Mouse (Mus musculus) CH12.LX (cell line): Measurements from ENCODE around the gene Eef1g. TPM values are rescaled to one million over a fixed set of nuclear protein-coding genes. Genes with fewer than 3 reads are reported as not detected.

ENCODE experiments used
- DNase-seq: peaks from one replicate; pipeline ENCODE4 v3.0.0-alpha.2; 2013; ENCODE audit errors: extremely low read depth
- H3K27ac ChIP-seq: 2 replicates; pipeline ENCODE4 v1.5.1; 2012; ENCODE audit warnings: low read depth, mild to moderate bottlenecking, control low read depth, moderate library complexity; ENCODE audit not compliant: insufficient read depth
- H3K27me3 ChIP-seq: replicated peaks from 2 replicates; pipeline ENCODE3; 2012; ENCODE audit warnings: inconsistent platforms
- H3K36me3 ChIP-seq, 2 experiments: replicated peaks in 1 of 2; 2 replicates each; pipeline versions ENCODE3 to v1.6.1; 2012; ENCODE audit warnings: inconsistent platforms in 1 of 2, low read length in 1 of 2, mild to moderate bottlenecking in 1 of 2, mixed read lengths in 1 of 2, moderate library complexity in 1 of 2; ENCODE audit not compliant: control insufficient read depth in 1 of 2, insufficient read depth in 1 of 2
- H3K4me1 ChIP-seq, 2 experiments: 2 replicates each; pipeline ENCODE4 v1.6.1; 2012; ENCODE audit warnings: inconsistent platforms in 1 of 2, moderate library complexity in 1 of 2; ENCODE audit not compliant: insufficient read depth in 2 of 2, control insufficient read depth in 1 of 2
- H3K4me2 ChIP-seq: 2 replicates; pipeline ENCODE4 v1.6.1; 2012; ENCODE audit warnings: low read depth, mild to moderate bottlenecking, control low read depth; ENCODE audit not compliant: poor library complexity, insufficient read depth, severe bottlenecking
- H3K4me3 ChIP-seq, 3 experiments: fragments of 150-350 bp in 1 of 3; sonication (generic) in 1 of 3; replicated peaks in 1 of 3; 2 replicates each; pipeline versions ENCODE3 to v1.5.1; 2011 to 2012; ENCODE audit warnings: low read depth in 2 of 3, low read length in 2 of 3, mild to moderate bottlenecking in 2 of 3, moderate library complexity in 2 of 3, control low read depth in 1 of 3, improper control_type of control experiment in 1 of 3, inconsistent platforms in 1 of 3, mixed read lengths in 1 of 3; ENCODE audit not compliant: poor library complexity in 1 of 3
- H3K79me2 ChIP-seq: replicated peaks from 2 replicates; pipeline ENCODE4 v1.6.1; 2012; ENCODE audit warnings: mild to moderate bottlenecking, moderate library complexity; ENCODE audit not compliant: control insufficient read depth, poor library complexity, insufficient read depth, severe bottlenecking; ENCODE audit errors: extremely low read depth
- H3K9ac ChIP-seq: 2 replicates; pipeline ENCODE4 v1.6.1; 2012; ENCODE audit warnings: low read depth, mild to moderate bottlenecking, control low read depth, moderate library complexity; ENCODE audit not compliant: insufficient read depth
- H3K9me3 ChIP-seq: replicated peaks from 2 replicates; pipeline ENCODE3; 2012; ENCODE audit warnings: low read length, inconsistent platforms, mixed read lengths
- CHD1 ChIP-seq: IDR thresholded peaks from 2 replicates; pipeline ENCODE4 v1.6.1; 2012; ENCODE audit warnings: low read depth, low read length, improper control_type of control experiment, inconsistent platforms
- CTCF ChIP-seq, 2 experiments: IDR thresholded peaks in 1 of 2; conservative IDR thresholded peaks in 1 of 2; 2 replicates each; pipeline ENCODE4 v1.5.1; 2011 to 2012; ENCODE audit warnings: low read depth in 2 of 2, low read length in 2 of 2, improper control_type of control experiment in 1 of 2, inconsistent platforms in 1 of 2, mild to moderate bottlenecking in 1 of 2, moderate library complexity in 1 of 2
- E2F4 ChIP-seq: IDR thresholded peaks from 2 replicates; pipeline ENCODE4 v1.6.1; 2011; ENCODE audit warnings: low read depth, low read length, improper control_type of control experiment; ENCODE audit not compliant: insufficient replicate concordance
- ELF1 ChIP-seq: IDR thresholded peaks from 2 replicates; pipeline ENCODE4 v1.6.1; 2014; ENCODE audit warnings: low read depth, mild to moderate bottlenecking, inconsistent platforms, low read length, improper control_type of control experiment
- EP300 ChIP-seq: IDR thresholded peaks from 2 replicates; pipeline ENCODE4 v1.6.1; 2011; ENCODE audit warnings: low read length, improper control_type of control experiment
- ETS1 ChIP-seq: conservative IDR thresholded peaks from 2 replicates; pipeline ENCODE4 v1.6.1; 2012; ENCODE audit warnings: low read depth, mild to moderate bottlenecking, inconsistent platforms, low read length, improper control_type of control experiment, moderate library complexity
- GABPA ChIP-seq: IDR thresholded peaks from 2 replicates; pipeline ENCODE4 v1.6.1; 2012; ENCODE audit warnings: low read depth, low read length, improper control_type of control experiment, inconsistent platforms; ENCODE audit not compliant: insufficient replicate concordance
- HCFC1 ChIP-seq: IDR thresholded peaks from 2 replicates; pipeline ENCODE4 v1.6.1; 2012; ENCODE audit warnings: low read depth, mild to moderate bottlenecking, inconsistent platforms, low read length, improper control_type of control experiment
- JUN ChIP-seq: IDR thresholded peaks from 2 replicates; pipeline ENCODE4 v1.6.1; 2011; ENCODE audit warnings: low read depth, mild to moderate bottlenecking, low read length, improper control_type of control experiment, moderate library complexity; ENCODE audit not compliant: insufficient read depth
- JUND ChIP-seq: conservative IDR thresholded peaks from 2 replicates; pipeline ENCODE4 v1.6.1; 2011; ENCODE audit warnings: low read depth, low read length, improper control_type of control experiment
- KAT2A ChIP-seq: IDR thresholded peaks from 2 replicates; pipeline ENCODE4 v1.6.1; 2012; ENCODE audit warnings: low read length, improper control_type of control experiment, inconsistent platforms; ENCODE audit not compliant: insufficient replicate concordance
- MAX ChIP-seq: IDR thresholded peaks from 2 replicates; pipeline ENCODE4 v1.6.1; 2011; ENCODE audit warnings: low read length, improper control_type of control experiment
- MAZ ChIP-seq: IDR thresholded peaks from 2 replicates; pipeline ENCODE4 v1.6.1; 2012; ENCODE audit warnings: low read depth, mild to moderate bottlenecking, inconsistent platforms, low read length, improper control_type of control experiment, moderate library complexity
- MEF2A ChIP-seq: IDR thresholded peaks from 2 replicates; pipeline ENCODE4 v1.6.1; 2014; ENCODE audit warnings: low read depth, mild to moderate bottlenecking, inconsistent platforms, low read length, improper control_type of control experiment, borderline replicate concordance
- MXI1 ChIP-seq: IDR thresholded peaks from 2 replicates; pipeline ENCODE4 v1.6.1; 2011; ENCODE audit warnings: mild to moderate bottlenecking, low read depth, low read length, improper control_type of control experiment
- NELFE ChIP-seq: IDR thresholded peaks from 2 replicates; pipeline ENCODE4 v1.6.1; 2011; ENCODE audit warnings: low read depth, low read length, improper control_type of control experiment
- NRF1 ChIP-seq: IDR thresholded peaks from 2 replicates; pipeline ENCODE4 v1.6.1; 2014; ENCODE audit warnings: low read depth, mild to moderate bottlenecking, inconsistent platforms, low read length, improper control_type of control experiment, moderate library complexity
- PAX5 ChIP-seq: IDR thresholded peaks from 2 replicates; pipeline ENCODE4 v1.6.1; 2012; ENCODE audit warnings: low read length, inconsistent platforms, mixed read lengths
- POLR2A ChIP-seq: IDR thresholded peaks from 2 replicates; pipeline ENCODE4 v1.6.1; 2011; ENCODE audit warnings: low read depth, mild to moderate bottlenecking, improper control_type of control experiment, low read length
- POLR2AphosphoS2 ChIP-seq: IDR thresholded peaks from 2 replicates; pipeline ENCODE4 v1.6.1; 2011; ENCODE audit warnings: low read depth, low read length, improper control_type of control experiment
- RAD21 ChIP-seq: IDR thresholded peaks from 2 replicates; pipeline ENCODE4 v1.6.1; 2011; ENCODE audit warnings: low read depth, mild to moderate bottlenecking, low read length, improper control_type of control experiment, moderate library complexity
- RCOR1 ChIP-seq: conservative IDR thresholded peaks from 2 replicates; pipeline ENCODE4 v1.6.1; 2012; ENCODE audit warnings: low read depth, mild to moderate bottlenecking, inconsistent platforms, low read length, improper control_type of control experiment
- SIN3A ChIP-seq: IDR thresholded peaks from 2 replicates; pipeline ENCODE4 v1.6.1; 2012; ENCODE audit warnings: low read length, improper control_type of control experiment, inconsistent platforms
- SMC3 ChIP-seq: IDR thresholded peaks from 2 replicates; pipeline ENCODE4 v1.6.1; 2011; ENCODE audit warnings: low read depth, low read length, improper control_type of control experiment
- TCF12 ChIP-seq: IDR thresholded peaks from 2 replicates; pipeline ENCODE4 v1.6.1; 2014; ENCODE audit warnings: low read depth, mild to moderate bottlenecking, inconsistent platforms, low read length, improper control_type of control experiment
- UBTF ChIP-seq: IDR thresholded peaks from 2 replicates; pipeline ENCODE4 v1.6.1; 2012; ENCODE audit warnings: low read depth, mild to moderate bottlenecking, inconsistent platforms, low read length, improper control_type of control experiment, moderate library complexity
- USF2 ChIP-seq: conservative IDR thresholded peaks from 2 replicates; pipeline ENCODE4 v1.6.1; 2011; ENCODE audit warnings: low read depth, low read length, improper control_type of control experiment
- ZKSCAN1 ChIP-seq: IDR thresholded peaks from 2 replicates; pipeline ENCODE4 v1.6.1; 2012; ENCODE audit warnings: low read depth, inconsistent platforms, low read length, improper control_type of control experiment, borderline replicate concordance
- ZNF384 ChIP-seq: IDR thresholded peaks from 2 replicates; pipeline ENCODE4 v1.6.1; 2012; ENCODE audit warnings: low read depth, low read length, improper control_type of control experiment, inconsistent platforms
- dilution Hi-C: fragments of 300-500 bp; cut with MboI; formaldehyde crosslinking; loops from 2 replicates; pipeline ENCODE4 v1.14.3; 2020; ENCODE audit warnings: low sequenced_read_pairs; ENCODE audit not compliant: extremely low pct_unique_long_range_greater_than_20kb, extremely low pct_ligation_motif_present
- in situ Hi-C: fragments of 300-500 bp; cut with MboI; formaldehyde crosslinking; loops from 3 replicates; pipeline ENCODE4 v1.14.3; 2019; ENCODE audit warnings: low sequenced_read_pairs, low pct_ligation_motif_present, low pct_unique_long_range_greater_than_20kb, mixed read lengths
- polyA plus RNA-seq: library from polyadenylated mRNA; unstranded; fragments of >175 nt; gene quantifications from 2 replicates; pipeline ENCODE4 v1.2.1, GENCODE M21; 2012; ENCODE audit warnings: low read depth; ENCODE audit not compliant: insufficient read length
- total RNA-seq, 2 experiments: library from RNA; depleted of rRNA; stranded (reverse); fragments of 300-350 nt in 1 of 2; fragments of >200 nt in 1 of 2; gene quantifications; 2 replicates each; pipeline ENCODE4 v1.2.3; 2012 to 2014

Eef1g gene
- total and polyA plus RNA-seq, 3 experiments = 1,172 to 1,511 (median 1,294) TPM

GRCm38 (mm10) chr19:8928689-8929223, 38.1 kb upstream of the Eef1g start:
- H3K79me2 ChIP-seq = peaks cover 6% of the 10 kb centered on the region
- peaks cover 37 to 69% of the 10 kb centered on the region in 2 experiments for H3K36me3 ChIP-seq
- peaks cover 12 to 31% of the 10 kb centered on the region in 2 experiments; a peak in 3 of 4 replicates for H3K4me1 ChIP-seq
- H3K9me3 ChIP-seq = no peaks in the 10 kb centered on the region
- H3K4me2 ChIP-seq = peak overlapping the region; percentile 18
- H3K27me3 ChIP-seq = no peaks in the 10 kb centered on the region
- DNase-seq = no peak
- H3K27ac ChIP-seq = peak overlapping the region; percentile 48
- in situ Hi-C loops (no loop called here), dilution Hi-C loops (no loop called here)
- H3K9ac ChIP-seq = 0 out of 2 replicates have a peak overlapping the region, but pooled peaks have one; percentile 83
- TF ChIP-seq E2F4 (no peak), MEF2A (no peak)
- TF ChIP-seq, all 38 proteins: peak for 0
- H3K4me3 ChIP-seq = peak overlapping the region; percentile 80 to 93 (median 89)

- no peaks in the 10 kb centered on the region for H3K9me3 ChIP-seq
- H3K27ac ChIP-seq = peak within 1 kb of the TSS; percentile 75
- H3K4me3 ChIP-seq = peak within 1 kb of the TSS; percentile 80 to 93 (median 89)
- in situ Hi-C loops = no loop called here
- dilution Hi-C loops = no loop called here
- peak within 1 kb of the TSS; percentile 83 for H3K9ac ChIP-seq
- peak within 1 kb of the TSS; percentile 76 for H3K4me2 ChIP-seq
- H3K4me1 ChIP-seq = peaks cover 12 to 31% of the 10 kb centered on the region in 2 experiments; a peak in 3 of 4 replicates
- H3K79me2 ChIP-seq = peaks cover 6% of the 10 kb centered on the region; the same call in 1 of the 2 replicates
- no peaks in the 10 kb centered on the region for H3K27me3 ChIP-seq
- H3K36me3 ChIP-seq = peaks cover 39 to 74% of the 10 kb centered on the region in 2 experiments
- peak; percentile 89 for DNase-seq
- TF ChIP-seq KAT2A (0 out of 2 replicates have a peak, but pooled peaks have one; percentile 53), ETS1 (no peak), NELFE (peak; percentile 64), MAX (peak; percentile 17; the same call in 1 of the 2 replicates), GABPA (no peak), CTCF (conservative IDR thresholded peaks at IDR 0.05 in 1 of 2, IDR thresholded peaks at IDR 0.05 in 1 of 2; ENCODE audit: low read depth in 2 of 2, low read length in 2 of 2) (peak in 1 of 2 experiments; percentile 78; a peak in 2 of 4 replicates), JUND (no peak), EP300 (no peak), JUN (no peak), UBTF (peak; percentile 68; the same call in 1 of the 2 replicates), POLR2AphosphoS2 (peak; percentile 65), CHD1 (no peak), SMC3 (no peak), USF2 (no peak), RAD21 (no peak), MEF2A (no peak), TCF12 (peak; percentile 63; the same call in 1 of the 2 replicates), E2F4 (no peak), HCFC1 (peak; percentile 72), ZKSCAN1 (no peak), ELF1 (peak; percentile 93), PAX5 (no peak), MAZ (peak; percentile 91), ZNF384 (no peak), MXI1 (peak; percentile 75), POLR2A (peak; percentile 62; the same call in 1 of the 2 replicates), RCOR1 (no peak), NRF1 (peak; percentile 35; the same call in 1 of the 2 replicates), SIN3A (peak; percentile 72)
Measured at GRCm38 (mm10) chr19:8929224-8930088, 37.4 kb upstream of the Eef1g start, which contains the start of the genes Rom1 and Eml3. Rom1 (minus strand) TSS chr19:8929356. Eml3 (plus strand) TSS chr19:8929552.
